Mouse (Mus musculus): Measurements from ENCODE around the gene Chp1. TPM values are rescaled to one million over a fixed set of nuclear protein-coding genes. Genes with fewer than 3 reads are reported as not detected.

Gene Chp1
- polyA plus RNA-seq, 1 experiment from 2014 or later = 40.6 TPM

DNA sequence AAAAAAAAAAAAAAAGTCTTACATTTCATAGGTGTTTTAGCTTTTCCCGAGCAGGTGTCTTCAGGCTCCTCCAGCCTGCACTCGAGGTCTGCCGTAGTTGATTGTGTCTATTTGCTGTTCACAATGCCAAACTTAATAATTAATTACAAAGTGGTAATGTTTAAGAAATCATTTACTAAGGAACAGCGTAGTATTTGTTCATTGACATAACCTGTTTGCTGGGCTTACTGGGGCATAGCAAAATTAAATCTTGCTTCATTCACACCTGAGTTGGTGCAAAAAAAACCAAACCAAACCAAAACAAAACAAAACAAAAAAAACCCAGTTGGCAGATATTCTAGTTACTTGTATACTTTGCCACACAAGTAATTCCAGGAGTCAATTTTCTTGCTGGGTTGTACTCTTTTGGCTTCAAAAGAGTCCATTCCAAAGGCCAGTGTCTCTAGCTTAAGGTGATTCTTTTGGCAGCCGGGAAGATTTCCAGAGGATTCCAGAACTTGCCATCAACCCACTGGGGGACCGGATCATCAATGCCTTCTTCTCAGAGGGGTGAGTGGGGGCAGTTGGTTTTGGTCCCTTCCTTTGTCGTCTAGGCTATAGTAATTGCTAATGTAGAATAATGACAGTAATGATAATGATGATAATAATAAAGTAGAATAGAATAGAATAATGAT is 18.8 kb downstream of the Chp1 start:
- no peak overlapping the region for H3K9ac ChIP-seq
- no peak overlapping the region for H3K4me3 ChIP-seq
- no peak overlapping the region for H3K4me2 ChIP-seq
- H3K36me3 ChIP-seq = peaks cover 22% of the 10 kb centered on the region
- no peak for ATAC-seq (ENCODE audit: extremely low read depth, insufficient number of reproducible peaks, low FRiP score, low TSS enrichment)
- H3K27ac ChIP-seq (replicated peaks) = no peak overlapping the region
- WGBS = 89% methylated on average over 7 of the region's 7 CpGs
- H3K27me3 ChIP-seq (replicated peaks) = no peaks in the 10 kb centered on the region
- H3K9me3 ChIP-seq = no peaks in the 10 kb centered on the region
- peaks cover 3% of the 10 kb centered on the region; the same call in 1 of the 2 replicates for H3K4me1 ChIP-seq

DNA sequence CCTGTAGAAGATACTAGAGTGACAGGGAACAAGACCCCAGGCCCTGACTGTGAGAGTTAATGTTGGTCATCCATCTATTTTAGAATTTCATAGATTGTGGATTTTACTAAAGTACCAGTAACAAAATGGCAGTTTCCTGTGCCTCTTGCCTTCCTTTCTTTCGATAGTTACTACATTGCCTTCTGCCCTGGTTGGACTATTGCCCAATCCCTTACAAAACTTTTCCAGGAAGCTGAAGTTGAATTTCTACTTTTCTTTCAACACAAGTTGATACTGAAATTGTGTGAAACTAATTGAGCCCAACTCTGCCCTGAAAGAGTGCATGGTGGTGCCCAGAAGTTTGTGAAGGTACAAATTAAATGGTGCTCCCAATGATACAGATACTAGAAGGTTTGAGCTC is 25.0 kb downstream of the Chp1 start:
- no peaks in the 10 kb centered on the region for H3K27me3 ChIP-seq (replicated peaks)
- no peak overlapping the region for H3K9ac ChIP-seq
- no peaks in the 10 kb centered on the region for H3K9me3 ChIP-seq
- peaks cover 3% of the 10 kb centered on the region; the same call in 1 of the 2 replicates for H3K4me1 ChIP-seq
- no peak overlapping the region for H3K27ac ChIP-seq (replicated peaks)
- WGBS = 72% methylated on average over 1 of the region's 1 CpGs
- H3K36me3 ChIP-seq = peaks cover 41% of the 10 kb centered on the region
- no peak overlapping the region for H3K4me3 ChIP-seq
- no peak for ATAC-seq (ENCODE audit: extremely low read depth, insufficient number of reproducible peaks, low FRiP score, low TSS enrichment)
- no peak overlapping the region for H3K4me2 ChIP-seq

DNA sequence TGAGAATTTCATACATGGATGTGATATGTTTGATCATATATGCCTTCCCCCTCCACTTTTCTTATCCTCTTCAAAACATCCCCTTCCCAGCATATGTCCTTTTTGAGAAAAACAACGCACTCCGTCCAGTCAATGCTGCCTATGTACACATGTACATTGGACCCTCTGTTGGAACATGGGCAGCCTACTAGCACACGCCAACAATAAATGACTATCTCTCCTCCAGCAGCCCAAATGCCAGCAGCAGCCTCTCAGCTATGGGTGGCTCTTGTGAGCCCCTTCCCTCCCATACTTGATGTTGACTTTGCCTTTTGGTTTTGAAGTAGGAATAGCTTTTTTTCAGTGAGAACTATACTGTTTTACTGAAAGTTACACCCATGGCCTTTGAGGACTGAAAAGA is 34.1 kb downstream of the Chp1 start:
- 85% methylated on average over 3 of the region's 3 CpGs for WGBS
- no peak overlapping the region for H3K9ac ChIP-seq
- no peaks in the 10 kb centered on the region for H3K9me3 ChIP-seq
- ATAC-seq (ENCODE audit: extremely low read depth, insufficient number of reproducible peaks, low FRiP score, low TSS enrichment) = no peak
- H3K27ac ChIP-seq (replicated peaks) = no peak overlapping the region
- no peaks in the 10 kb centered on the region for H3K27me3 ChIP-seq (replicated peaks)
- no peak overlapping the region for H3K4me3 ChIP-seq
- peaks cover 11% of the 10 kb centered on the region; the same call in 1 of the 2 replicates for H3K4me1 ChIP-seq
- no peak overlapping the region for H3K4me2 ChIP-seq
- H3K36me3 ChIP-seq = peaks cover 21% of the 10 kb centered on the region

DNA sequence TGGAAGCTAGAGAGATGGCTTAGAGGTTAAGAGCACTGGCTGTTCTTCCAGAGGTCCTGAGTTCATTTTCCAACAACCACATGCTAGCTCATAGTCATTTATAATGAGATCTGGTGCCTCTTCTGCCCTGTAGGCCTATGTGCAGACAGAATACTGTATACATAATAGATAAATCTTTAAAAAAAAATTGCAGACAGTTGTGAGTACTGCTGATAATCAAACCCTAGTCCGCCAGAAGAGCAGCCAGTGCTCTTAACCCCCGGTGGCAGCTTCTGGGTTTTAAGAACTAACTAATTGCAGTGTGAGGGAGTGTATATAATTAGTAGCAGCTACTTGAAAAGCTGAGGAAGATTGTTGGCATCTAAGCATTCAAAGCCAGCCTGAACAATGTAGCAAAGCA is 35.9 kb downstream of the Chp1 start:
- Histone ChIP-seq H3K36me3 (peaks cover 26% of the 10 kb centered on the region), H3K4me2 (no peak overlapping the region), H3K27ac (replicated peaks) (no peak overlapping the region), H3K4me1 (peaks cover 11% of the 10 kb centered on the region; the same call in 1 of the 2 replicates), H3K9ac (0 out of 2 replicates have a peak overlapping the region, but pooled peaks have one; percentile 26), H3K9me3 (no peaks in the 10 kb centered on the region), H3K4me3 (no peak overlapping the region), H3K27me3 (replicated peaks) (no peaks in the 10 kb centered on the region)
- WGBS = 33% methylated on average over 2 of the region's 2 CpGs
- ATAC-seq (ENCODE audit: extremely low read depth, insufficient number of reproducible peaks, low FRiP score, low TSS enrichment) = no peak

DNA sequence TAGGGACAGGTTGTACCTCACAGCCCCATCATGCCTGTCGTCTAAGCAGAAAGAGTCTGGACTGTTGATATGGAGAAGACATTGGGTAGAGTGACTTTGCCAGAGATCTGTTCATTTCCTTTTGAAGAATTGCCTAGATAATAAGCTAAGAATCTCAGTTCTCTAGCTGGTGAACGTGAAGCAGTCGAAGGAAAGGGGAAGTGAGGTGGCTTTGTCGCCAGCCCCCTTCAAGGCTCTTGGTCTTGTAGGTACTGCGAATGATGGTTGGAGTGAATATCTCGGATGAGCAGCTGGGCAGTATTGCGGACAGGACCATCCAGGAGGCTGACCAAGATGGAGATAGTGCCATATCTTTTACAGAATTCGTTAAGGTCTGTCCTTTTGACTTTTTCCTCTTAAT is 36.8 kb downstream of the Chp1 start:
- Histone ChIP-seq H3K4me2 (no peak overlapping the region), H3K36me3 (peaks cover 22% of the 10 kb centered on the region), H3K4me3 (no peak overlapping the region), H3K4me1 (peaks cover 11% of the 10 kb centered on the region; the same call in 1 of the 2 replicates), H3K9ac (no peak overlapping the region), H3K9me3 (no peaks in the 10 kb centered on the region), H3K27me3 (replicated peaks) (no peaks in the 10 kb centered on the region), H3K27ac (replicated peaks) (no peak overlapping the region; the same call in 1 of the 2 replicates)
- 80% methylated on average over 8 of the region's 8 CpGs for WGBS
- no peak for ATAC-seq (ENCODE audit: extremely low read depth, insufficient number of reproducible peaks, low FRiP score, low TSS enrichment)

DNA sequence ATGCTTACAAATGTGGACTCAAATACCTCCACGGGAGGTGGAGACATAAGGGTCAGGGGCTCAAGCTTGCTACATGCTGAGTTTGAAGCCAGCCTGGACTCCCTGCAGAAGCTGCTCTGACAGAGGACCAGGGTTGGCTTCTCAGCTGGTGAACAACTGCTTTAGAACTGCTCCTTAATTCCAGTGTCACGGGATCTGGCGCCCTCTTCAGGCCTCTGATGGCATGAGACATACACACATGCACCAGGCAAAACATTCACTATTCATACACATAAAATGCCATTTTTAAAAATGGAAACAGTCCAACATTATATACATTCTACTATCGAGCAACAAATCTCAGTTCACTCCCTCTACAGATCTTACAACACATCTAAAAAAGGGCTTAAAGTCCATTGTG is 39.9 kb downstream of the Chp1 start:
- H3K27me3 ChIP-seq (replicated peaks) = no peaks in the 10 kb centered on the region
- peaks cover 21% of the 10 kb centered on the region for H3K36me3 ChIP-seq
- H3K4me1 ChIP-seq = 0 out of 2 replicates have a peak, but pooled peaks cover 4% of the 10 kb centered on the region
- H3K4me2 ChIP-seq = no peak overlapping the region
- WGBS = 11% methylated on average over 4 of the region's 4 CpGs
- H3K9me3 ChIP-seq = no peaks in the 10 kb centered on the region
- H3K4me3 ChIP-seq = no peak overlapping the region
- no peak for ATAC-seq (ENCODE audit: extremely low read depth, insufficient number of reproducible peaks, low FRiP score, low TSS enrichment)
- H3K9ac ChIP-seq = no peak overlapping the region
- no peak overlapping the region for H3K27ac ChIP-seq (replicated peaks)

DNA sequence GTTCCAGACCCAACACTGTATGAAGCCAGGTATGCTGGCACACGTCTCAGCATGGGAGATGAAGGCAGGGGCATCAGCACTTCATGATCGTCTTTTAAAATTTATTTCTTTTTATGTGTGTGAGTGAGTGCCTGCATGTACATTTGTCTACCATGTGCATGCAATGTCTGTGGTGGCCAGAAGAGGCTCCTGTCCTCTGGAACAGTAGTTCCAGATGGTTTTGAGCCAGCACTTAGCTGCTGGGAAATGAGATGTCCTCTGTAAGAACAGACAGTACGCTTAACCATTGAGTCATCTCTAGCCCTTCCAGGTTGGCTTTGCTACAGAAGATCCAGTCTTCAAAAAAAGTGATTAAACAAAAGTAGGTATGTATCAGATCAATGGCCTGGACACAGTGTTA is 43.8 kb downstream of the Chp1 start:
- Histone ChIP-seq H3K4me1 (peaks cover 20% of the 10 kb centered on the region), H3K9ac (no peak overlapping the region), H3K36me3 (peaks cover 15% of the 10 kb centered on the region), H3K27me3 (replicated peaks) (no peaks in the 10 kb centered on the region), H3K4me2 (no peak overlapping the region), H3K27ac (replicated peaks) (no peak overlapping the region), H3K4me3 (no peak overlapping the region), H3K9me3 (no peaks in the 10 kb centered on the region)
- ATAC-seq (ENCODE audit: extremely low read depth, insufficient number of reproducible peaks, low FRiP score, low TSS enrichment) = no peak
- WGBS = 88% methylated on average over 3 of the region's 3 CpGs

DNA sequence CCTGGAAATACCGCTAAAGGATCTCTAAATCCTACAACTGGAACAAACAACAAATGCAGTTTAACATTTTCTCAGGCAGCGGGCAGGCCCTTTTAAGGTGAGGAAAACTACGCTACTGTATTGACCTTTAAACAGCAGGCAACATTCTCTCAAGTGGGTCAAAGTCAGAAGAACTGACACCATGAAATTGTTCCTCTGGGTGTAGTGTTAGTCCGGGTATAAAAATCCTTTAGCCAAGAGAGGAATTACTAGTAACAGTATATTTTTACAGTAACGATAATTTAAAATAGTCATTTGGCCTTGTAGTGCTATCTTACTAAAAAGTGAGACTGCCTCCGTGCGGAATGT is 46.2 kb downstream of the Chp1 start:
- Histone ChIP-seq H3K4me3 (peak overlapping the region; percentile 81), H3K9me3 (no peaks in the 10 kb centered on the region), H3K4me1 (peaks cover 40% of the 10 kb centered on the region), H3K27me3 (replicated peaks) (no peaks in the 10 kb centered on the region), H3K4me2 (peak overlapping the region; percentile 80), H3K36me3 (peaks cover 33% of the 10 kb centered on the region), H3K27ac (replicated peaks) (peak overlapping the region; percentile 98), H3K9ac (peak overlapping the region; percentile 76)
- no peak for ATAC-seq (ENCODE audit: extremely low read depth, insufficient number of reproducible peaks, low FRiP score, low TSS enrichment)
- 6% methylated on average over 7 of the region's 7 CpGs for WGBS

DNA sequence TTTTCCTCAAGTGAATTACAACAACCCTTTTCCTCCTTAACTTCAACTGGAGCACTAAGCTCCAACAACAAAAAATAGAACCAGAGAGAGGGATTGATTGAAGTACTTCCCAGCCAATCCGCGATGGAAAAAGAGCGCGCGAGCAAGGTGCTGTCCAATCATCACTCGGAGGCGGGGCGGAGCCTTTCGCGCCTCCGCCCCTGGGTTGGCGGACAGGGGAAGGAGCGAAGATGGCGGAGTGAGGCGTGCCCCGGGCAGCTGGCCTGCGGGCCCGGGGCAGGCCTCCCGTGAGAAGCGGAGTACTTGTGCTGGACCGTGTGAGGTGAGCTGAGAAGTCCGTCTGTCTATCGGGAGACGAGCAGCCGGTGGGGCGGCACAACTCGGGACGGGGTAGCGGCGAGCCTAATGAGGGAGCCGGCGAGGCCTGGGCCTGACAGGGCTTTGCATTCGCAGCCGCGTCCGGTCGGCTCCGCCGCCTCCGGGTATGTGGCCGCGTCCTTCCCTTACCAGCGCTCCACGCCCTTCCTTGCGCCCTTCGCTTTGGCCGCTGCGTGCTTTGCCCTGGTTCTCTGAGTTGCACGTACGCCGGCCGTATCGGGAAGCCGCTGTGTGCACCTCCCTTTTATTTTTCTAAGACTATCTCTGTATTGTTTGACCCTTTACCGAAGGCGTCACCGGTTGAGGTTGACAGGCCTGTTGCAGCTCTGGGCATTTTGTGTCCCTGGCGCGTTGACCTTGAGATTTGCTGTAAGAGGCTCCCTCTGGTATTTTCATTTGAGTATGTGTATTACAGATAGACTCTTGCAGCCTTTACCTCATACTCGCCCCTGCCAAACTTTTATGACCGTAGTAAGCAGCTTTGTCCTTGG is 46.9 kb downstream of the Chp1 start:
- H3K4me1 ChIP-seq = peaks cover 41% of the 10 kb centered on the region
- H3K9ac ChIP-seq = peak overlapping the region; percentile 97
- H3K9me3 ChIP-seq = no peaks in the 10 kb centered on the region
- WGBS = under 1% methylated on average over 61 of the region's 61 CpGs
- peak; percentile 97 for ATAC-seq (ENCODE audit: extremely low read depth, insufficient number of reproducible peaks, low FRiP score, low TSS enrichment)
- no peaks in the 10 kb centered on the region for H3K27me3 ChIP-seq (replicated peaks)
- peak overlapping the region; percentile 81 for H3K4me3 ChIP-seq
- peak overlapping the region; percentile 98 for H3K27ac ChIP-seq (replicated peaks)
- H3K4me2 ChIP-seq = peak overlapping the region; percentile 80
- peaks cover 39% of the 10 kb centered on the region for H3K36me3 ChIP-seq

DNA sequence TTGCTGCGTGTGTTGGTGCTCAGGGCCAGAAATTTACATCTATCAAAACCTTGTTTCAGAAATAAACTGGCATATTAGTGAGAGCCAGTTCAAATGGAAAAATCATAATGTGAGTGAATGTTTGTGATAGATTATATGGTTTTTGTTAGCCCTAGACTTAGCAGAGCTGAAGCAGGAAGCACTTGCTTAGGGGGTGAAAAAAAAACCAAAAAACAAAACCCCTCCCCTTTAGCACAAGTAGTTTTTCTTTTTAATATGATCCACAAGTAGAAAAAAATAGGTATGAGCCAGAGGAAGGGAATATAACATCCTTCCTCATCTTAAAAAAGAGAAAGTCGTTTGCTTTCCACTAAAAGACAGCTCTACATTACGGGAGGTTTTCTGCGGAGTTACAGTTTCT is 47.8 kb downstream of the Chp1 start:
- ATAC-seq (ENCODE audit: extremely low read depth, insufficient number of reproducible peaks, low FRiP score, low TSS enrichment) = no peak
- H3K36me3 ChIP-seq = peaks cover 49% of the 10 kb centered on the region
- H3K9ac ChIP-seq = peak overlapping the region; percentile 97
- no peaks in the 10 kb centered on the region for H3K27me3 ChIP-seq (replicated peaks)
- WGBS = 20% methylated on average over 4 of the region's 4 CpGs
- peak overlapping the region; percentile 80 for H3K4me2 ChIP-seq
- H3K4me3 ChIP-seq = peak overlapping the region; percentile 81
- no peaks in the 10 kb centered on the region for H3K9me3 ChIP-seq
- H3K4me1 ChIP-seq = peaks cover 43% of the 10 kb centered on the region
- H3K27ac ChIP-seq (replicated peaks) = peak overlapping the region; percentile 98

DNA sequence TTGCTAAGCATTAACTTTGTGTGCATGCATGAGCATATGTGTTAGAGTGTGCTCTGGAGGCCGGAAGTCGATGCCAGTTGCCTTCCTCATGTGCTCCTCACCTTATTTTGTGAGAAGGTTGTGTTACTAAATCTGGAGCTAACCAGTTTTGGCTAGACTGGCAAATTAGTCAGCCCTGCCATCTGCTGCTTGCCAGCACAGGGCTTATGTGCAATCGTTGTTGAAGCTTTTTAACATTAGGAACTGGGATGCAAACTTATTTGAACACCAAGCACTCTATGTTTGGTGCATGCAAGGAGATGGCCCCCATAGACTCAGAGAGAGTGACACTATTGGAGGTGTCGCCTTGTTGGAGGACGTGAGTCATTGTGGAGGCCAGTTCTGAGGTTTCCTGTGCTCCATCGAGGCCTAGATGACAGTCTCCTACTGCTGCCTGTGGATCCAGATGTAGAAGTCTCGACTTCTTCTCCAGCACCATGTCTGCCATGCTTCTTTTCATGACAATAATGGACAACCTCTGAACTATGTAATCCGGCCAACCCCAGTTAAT is 49.4 kb downstream of the Chp1 start:
- 79% methylated on average over 8 of the region's 8 CpGs for WGBS
- H3K36me3 ChIP-seq = peaks cover 56% of the 10 kb centered on the region
- no peak for ATAC-seq (ENCODE audit: extremely low read depth, insufficient number of reproducible peaks, low FRiP score, low TSS enrichment)

More for the DNA sequence above, 49.4 kb downstream of the Chp1 start:
- H3K9ac ChIP-seq = no peak overlapping the region
- peaks cover 57% of the 10 kb centered on the region for H3K4me1 ChIP-seq
- no peaks in the 10 kb centered on the region for H3K27me3 ChIP-seq (replicated peaks)
- H3K9me3 ChIP-seq = no peaks in the 10 kb centered on the region
- H3K27ac ChIP-seq (replicated peaks) = no peak overlapping the region
- H3K4me2 ChIP-seq = no peak overlapping the region; the same call in 1 of the 2 replicates
- H3K4me3 ChIP-seq = no peak overlapping the region

Measured in heart, embryonic 13.5 days (tissue).